Mouse (Mus musculus): ENCODE data around the gene Phf21a.

DNA sequence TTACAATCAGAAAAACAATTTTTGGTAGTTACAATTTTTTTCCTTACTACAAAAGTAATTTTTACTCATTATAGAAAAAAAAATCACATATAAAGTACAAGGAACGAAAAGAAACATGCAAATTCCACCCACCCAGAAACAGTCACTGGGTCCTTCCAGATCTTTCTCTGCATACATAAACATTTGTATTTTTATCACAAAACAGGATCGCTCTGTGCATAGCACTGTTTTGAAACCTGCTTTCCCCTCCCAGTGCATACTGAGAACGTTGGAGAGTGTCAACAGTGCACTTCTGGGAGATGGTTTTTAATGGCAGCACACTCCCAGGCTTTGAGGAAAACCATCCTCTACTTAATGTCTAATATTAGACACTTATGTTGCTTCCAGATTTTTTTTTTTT lies 25.3 kb upstream of the Phf21a start:
- TF ChIP-seq CTCF (IDR thresholded peaks at IDR 0.05; ENCODE audit: low read depth, low read length), result no peak
- no peak for TF ChIP-seq POLR2A (IDR thresholded peaks at IDR 0.05; ENCODE audit: insufficient read depth, low read length)
